Mouse (Mus musculus) stomach, embryonic 16.5 days (tissue): Measurements from ENCODE around the gene Rnf121. TPM values are rescaled to one million over a fixed set of nuclear protein-coding genes. Genes with fewer than 3 reads are reported as not detected.

Experiments
- ATAC-seq: fragments of 200-750 bp; cut with Nextera tagmentation; 2 replicates; pipeline ENCODE4 v1.8.0; 2017; ENCODE audit warnings: moderate number of reproducible peaks, moderate TSS enrichment; ENCODE audit not compliant: insufficient read depth, low FRiP score
- H3K27ac ChIP-seq: fragments of 300-500 bp; sonication (generic); 2 replicates; pipeline ENCODE4 v1.5.1; 2014; ENCODE audit warnings: low read length
- H3K27me3 ChIP-seq: fragments of 300-500 bp; sonication (generic); 2 replicates; pipeline ENCODE4 v1.6.1; 2014; ENCODE audit warnings: low read length, control low read depth, mixed read lengths; ENCODE audit not compliant: control insufficient read depth, insufficient read depth
- H3K36me3 ChIP-seq: fragments of 300-500 bp; sonication (generic); 2 replicates; pipeline ENCODE4 v1.6.1; 2014; ENCODE audit warnings: low read length; ENCODE audit not compliant: control insufficient read depth, insufficient read depth
- H3K4me1 ChIP-seq: fragments of 300-500 bp; sonication (generic); 2 replicates; pipeline ENCODE4 v1.6.1; 2014; ENCODE audit warnings: low read length, control low read depth, mixed read lengths; ENCODE audit not compliant: control insufficient read depth, insufficient read depth
- H3K4me2 ChIP-seq: fragments of 300-500 bp; sonication (generic); 2 replicates; pipeline ENCODE4 v1.6.1; 2014; ENCODE audit warnings: low read depth, low read length, mixed read lengths
- H3K4me3 ChIP-seq: fragments of 300-500 bp; sonication (generic); replicated peaks from 2 replicates; pipeline ENCODE4 v1.5.1; 2014; ENCODE audit warnings: mild to moderate bottlenecking, low read length
- H3K9ac ChIP-seq: fragments of 300-500 bp; sonication (generic); 2 replicates; pipeline ENCODE4 v1.6.1; 2014; ENCODE audit warnings: low read length
- H3K9me3 ChIP-seq: fragments of 300-500 bp; sonication (generic); replicated peaks from 2 replicates; pipeline ENCODE4 v1.6.1; 2016; ENCODE audit warnings: low read length, control low read depth; ENCODE audit not compliant: control insufficient read depth
- WGBS: fragments of 180-500 bp; shearing (Covaris S2); extraction: QIAGEN DNeasy Blood & Tissue Kit; methylation state at CpG from one replicate; pipeline ENCODE4 v1.1.7; 2014; 5-methylcytosine and 5-hydroxymethylcytosine counted together
- polyA plus RNA-seq: library from polyadenylated mRNA; unstranded; fragments of >200 nt; fragmentation: Nextera tagmentation; extraction: Ambion mirVana; gene quantifications from 2 replicates; pipeline ENCODE4 v1.2.1, GENCODE M21; 2015

Rnf121 gene
- 27.0 and 31.7 TPM in 2 replicates for polyA plus RNA-seq

GRCm38 (mm10) chr7:102065046-102065891 is at the start of gene Rnf121, which contains the start of the genes Xndc1 and Xntrpc:
TSS of gene Rnf121 (minus strand) at chr7:102065469.
TSS of gene Xndc1 (plus strand) at chr7:102065511.
TSS of gene Xntrpc (plus strand) at chr7:102065713.
- under 1% methylated on average over 56 of the region's 56 CpGs for WGBS

GRCm38 (mm10) chr7:102113151-102113729 is 48.0 kb upstream of the Rnf121 start:
- Histone ChIP-seq H3K36me3 (no peaks in the 10 kb centered on the region), H3K9ac (no peak overlapping the region), H3K4me2 (no peak overlapping the region), H3K9me3 (no peaks in the 10 kb centered on the region), H3K27ac (no peak overlapping the region), H3K4me3 (no peak overlapping the region), H3K4me1 (no peaks in the 10 kb centered on the region), H3K27me3 (no peaks in the 10 kb centered on the region)
- WGBS = 71% methylated on average over 45 of the region's 45 CpGs
- no peak for ATAC-seq

More at GRCm38 (mm10) chr7:102065046-102065891, at the start of gene Rnf121, which contains the start of the genes Xndc1 and Xntrpc:
- Histone ChIP-seq H3K27me3 (no peaks in the 10 kb centered on the region), H3K9me3 (no peaks in the 10 kb centered on the region), H3K9ac (peak within 1 kb of the TSS; percentile 83), H3K36me3 (no peaks in the 10 kb centered on the region), H3K4me3 (peak within 1 kb of the TSS; percentile 70), H3K27ac (peak within 1 kb of the TSS; percentile 87), H3K4me1 (peaks cover 14% of the 10 kb centered on the region), H3K4me2 (peak within 1 kb of the TSS; percentile 73)
- peak; percentile 98 for ATAC-seq

GRCm38 (mm10) chr7:102109746-102110145 is 44.5 kb upstream of the Rnf121 start:
- peaks cover 7% of the 10 kb centered on the region; the same call in 1 of the 2 replicates for H3K4me1 ChIP-seq
- WGBS = 83% methylated on average over 4 of the region's 4 CpGs
- no peaks in the 10 kb centered on the region for H3K27me3 ChIP-seq
- H3K9ac ChIP-seq = no peak overlapping the region
- H3K27ac ChIP-seq = no peak overlapping the region
- no peaks in the 10 kb centered on the region for H3K36me3 ChIP-seq
- no peaks in the 10 kb centered on the region for H3K9me3 ChIP-seq
- H3K4me2 ChIP-seq = no peak overlapping the region
- no peak for ATAC-seq
- no peak overlapping the region for H3K4me3 ChIP-seq

- H3K27ac ChIP-seq = no peak within 1 kb of the TSS
- no peak within 1 kb of the TSS for H3K4me3 ChIP-seq
- H3K4me1 ChIP-seq = peaks cover 7% of the 10 kb centered on the region; the same call in 1 of the 2 replicates
- no peak for ATAC-seq
- H3K4me2 ChIP-seq = no peak within 1 kb of the TSS
- no peaks in the 10 kb centered on the region for H3K27me3 ChIP-seq
- 74% methylated on average over 7 of the region's 7 CpGs for WGBS
- H3K9ac ChIP-seq = no peak within 1 kb of the TSS
- H3K36me3 ChIP-seq = no peaks in the 10 kb centered on the region
- H3K9me3 ChIP-seq = no peaks in the 10 kb centered on the region
These were observed 43.9 kb upstream of the Rnf121 start, which contains the start of gene Art5 for GRCm38 (mm10) chr7:102109171-102109570. TSS of gene Art5 (minus strand) at chr7:102109489.

- H3K27ac ChIP-seq = no peak overlapping the region
- ATAC-seq = no peak
These were observed 42.9 kb upstream of the Rnf121 start for GRCm38 (mm10) chr7:102108206-102108605.

GRCm38 (mm10) chr7:102106700-102107141 is 41.5 kb upstream of the Rnf121 start:
- Histone ChIP-seq H3K9me3 (no peaks in the 10 kb centered on the region), H3K36me3 (no peaks in the 10 kb centered on the region), H3K9ac (peak overlapping the region; percentile 67), H3K4me1 (peaks cover 7% of the 10 kb centered on the region; the same call in 1 of the 2 replicates), H3K27me3 (no peaks in the 10 kb centered on the region), H3K4me2 (peak overlapping the region; percentile 60), H3K4me3 (peak overlapping the region; percentile 39), H3K27ac (no peak overlapping the region)
- ATAC-seq = 0 out of 2 replicates have a peak, but pooled peaks have one; percentile 11
- 14% methylated on average over 23 of the region's 23 CpGs for WGBS

More at GRCm38 (mm10) chr7:102108206-102108605, 42.9 kb upstream of the Rnf121 start:
- no peaks in the 10 kb centered on the region for H3K36me3 ChIP-seq
- H3K4me2 ChIP-seq = no peak overlapping the region
- H3K4me1 ChIP-seq = peaks cover 7% of the 10 kb centered on the region; the same call in 1 of the 2 replicates
- WGBS = 79% methylated on average over 1 of the region's 1 CpGs
- H3K9ac ChIP-seq = no peak overlapping the region
- no peaks in the 10 kb centered on the region for H3K9me3 ChIP-seq
- H3K27me3 ChIP-seq = no peaks in the 10 kb centered on the region
- H3K4me3 ChIP-seq = no peak overlapping the region

- Histone ChIP-seq H3K9ac (no peak overlapping the region), H3K4me1 (peaks cover 13% of the 10 kb centered on the region), H3K36me3 (no peaks in the 10 kb centered on the region), H3K27me3 (no peaks in the 10 kb centered on the region), H3K27ac (no peak overlapping the region), H3K4me2 (no peak overlapping the region), H3K4me3 (no peak overlapping the region), H3K9me3 (no peaks in the 10 kb centered on the region)
- ATAC-seq = no peak
- WGBS = 50% methylated on average over 5 of the region's 5 CpGs
These were observed 38.9 kb upstream of the Rnf121 start for GRCm38 (mm10) chr7:102104126-102104525.

- H3K9me3 ChIP-seq = no peaks in the 10 kb centered on the region
- 78% methylated on average over 2 of the region's 2 CpGs for WGBS
- no peak overlapping the region for H3K27ac ChIP-seq
- H3K27me3 ChIP-seq = no peaks in the 10 kb centered on the region
- peaks cover 13% of the 10 kb centered on the region for H3K4me1 ChIP-seq
- no peak for ATAC-seq
- H3K9ac ChIP-seq = no peak overlapping the region
- H3K4me2 ChIP-seq = no peak overlapping the region
- no peaks in the 10 kb centered on the region for H3K36me3 ChIP-seq
- no peak overlapping the region for H3K4me3 ChIP-seq
These were observed 38.3 kb upstream of the Rnf121 start for GRCm38 (mm10) chr7:102103555-102103954.

- Histone ChIP-seq H3K9me3 (no peaks in the 10 kb centered on the region), H3K27ac (no peak overlapping the region), H3K9ac (no peak overlapping the region), H3K4me2 (no peak overlapping the region), H3K36me3 (no peaks in the 10 kb centered on the region), H3K4me3 (no peak overlapping the region), H3K4me1 (peaks cover 13% of the 10 kb centered on the region), H3K27me3 (no peaks in the 10 kb centered on the region)
- no peak for ATAC-seq
- WGBS = 44% methylated on average over 6 of the region's 6 CpGs
These were observed 37.4 kb upstream of the Rnf121 start for GRCm38 (mm10) chr7:102102696-102103095.
